24 mouse cellular contexts compared by ENCODE assay signal in the genomic region with DNA sequence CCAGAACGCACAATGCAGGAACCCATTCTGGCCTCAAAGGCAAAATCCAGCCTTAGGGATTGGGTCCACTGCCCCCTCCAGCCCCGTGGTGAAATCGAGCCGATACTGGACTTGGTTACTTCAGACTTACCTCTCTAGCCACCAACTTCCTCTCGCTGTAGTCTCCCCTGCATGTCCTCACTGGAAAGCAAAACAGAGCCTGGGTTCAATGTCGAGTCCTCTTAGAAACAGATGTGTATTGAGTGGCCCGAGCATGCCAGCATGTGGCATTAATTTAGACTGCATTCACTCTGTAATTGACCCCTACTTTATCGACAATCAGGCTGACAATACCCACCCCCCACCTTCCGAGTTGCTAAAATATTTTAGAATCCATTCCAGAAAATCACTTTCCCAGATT. TPM values are rescaled to one million over a fixed set of nuclear protein-coding genes. Genes with fewer than 3 reads are reported as not detected.
DNase-seq lines count a peak whose midpoint lies in the region; ATAC-seq lines count a peak whose summit lies in the region.
"Had no signal": no experiment of that assay in that cellular context is flagged by ENCODE, and none has a peak within 500 bp of the region (broad histone marks: within the 10 kb centered on the region; RNA-seq: fewer than 3 reads in every experiment).

No protein-coding gene starts in this region.

- H3K36me3 ChIP-seq in embryonic facial prominence, embryonic 10.5 days (replicated peaks): no peaks in the 10 kb centered on the region
- H3K36me3 ChIP-seq: forebrain, embryonic 12.5 days; G1E; heart, embryonic 12.5 days; hindbrain, embryonic 12.5 days; kidney, embryonic 15.5 days; neural tube, embryonic 15.5 days had no signal

- H3K4me1 ChIP-seq in embryonic facial prominence, embryonic 10.5 days: peaks cover 59% of the 10 kb centered on the region
- H3K4me1 ChIP-seq: forebrain, embryonic 12.5 days; heart, embryonic 12.5 days; kidney, embryonic 15.5 days; neural tube, embryonic 15.5 days had no signal

- peak overlapping the region; percentile 84 for H3K27ac ChIP-seq in embryonic facial prominence, embryonic 10.5 days (replicated peaks)
- H3K27ac ChIP-seq: forebrain, embryonic 12.5 days; hindbrain, embryonic 12.5 days; kidney, embryonic 15.5 days; macrophage; neural tube, embryonic 15.5 days had no signal

- no peak overlapping the region for H3K4me3 ChIP-seq in embryonic facial prominence, embryonic 10.5 days
- H3K4me3 ChIP-seq: forebrain, embryonic 12.5 days; heart, embryonic 12.5 days; hindbrain, embryonic 12.5 days; kidney, embryonic 15.5 days; neural tube, embryonic 15.5 days had no signal

- ATAC-seq in granulocyte monocyte progenitor cell, adult 5-6 weeks (replicated peaks; ENCODE audit: poor library complexity, severe bottlenecking): 0 out of 2 replicates have a peak, but pooled peaks have one; percentile 18
- ATAC-seq in megakaryocyte progenitor cell, adult 5-6 weeks (replicated peaks; ENCODE audit: poor library complexity): peak; percentile 42

- H3K9me3 ChIP-seq in embryonic facial prominence, embryonic 10.5 days: no peaks in the 10 kb centered on the region
- H3K9me3 ChIP-seq: forebrain, embryonic 12.5 days; G1E; heart, embryonic 12.5 days; hindbrain, embryonic 12.5 days; kidney, embryonic 15.5 days; neural tube, embryonic 15.5 days had no signal

- no peaks in the 10 kb centered on the region for H3K27me3 ChIP-seq in embryonic facial prominence, embryonic 10.5 days (replicated peaks; ENCODE audit: low read depth, poor library complexity, severe bottlenecking)
- H3K27me3 ChIP-seq: CH12.LX; forebrain, embryonic 12.5 days; heart, embryonic 12.5 days; neural tube, embryonic 15.5 days had no signal

- 25% methylated on average over 9 of the region's 9 CpGs for WGBS in embryonic facial prominence, embryonic 10.5 days

- DNase-seq in embryo, embryonic 10.5 days (ENCODE audit: low spot score): peak; percentile 71
- peak; percentile 80 for DNase-seq in embryonic facial prominence, embryonic 10.5 days (ENCODE audit: low spot score)
- no peak for DNase-seq in left cerebral cortex, adult 8-10 months (ENCODE audit: low spot score in 2 of 2)
- no peak for DNase-seq in Muller cell, postnatal 12 days (ENCODE audit: inconsistent ontology term)
- DNase-seq in thymus, postnatal 25 days: no peak
- DNase-seq: adrenal gland, postnatal 14 days; B cell, adult 2 months; cerebellum, adult 8-10 months; cerebellum, postnatal 36 days; heart, postnatal 14 days; kidney, adult 11 months; kidney, postnatal 36 days; layer of hippocampus, postnatal 36 days; right cerebral cortex, adult 18-20 months had no signal

RNA-seq across cellular contexts. Expression of a gene that starts 19.8 kb away (rescaled TPM):
- polyA plus RNA-seq in embryonic facial prominence, embryonic 10.5 days (2016; fragmentation: Nextera tagmentation; extraction: Ambion mirVana): 24.6 and 26.6 TPM in 2 replicates
- total RNA-seq in granulocyte monocyte progenitor cell, adult 5-6 weeks (2014; fragmentation: Nextera tagmentation): 10.5 and 11.9 TPM in 2 replicates
- 12.5 and 17.6 TPM in 2 replicates for total RNA-seq in granulocyte monocyte progenitor cell, adult 5-6 weeks (2017)
- 12.5 and 16.3 TPM in 2 replicates for total RNA-seq in megakaryocyte progenitor cell, adult 5-6 weeks (2015)
- total RNA-seq in megakaryocyte progenitor cell, adult 5-6 weeks (2017): 13.2 and 15.0 TPM in 2 replicates
- 10 to 100 TPM; 32.4 to 35.5 (median 34.3) TPM for total RNA-seq in left cerebral cortex, adult 8-10 months (2022)

Comparison
In these comparisons a context has a peak if more than half of its experiments do, and no peak if none do; other contexts are left out.
1. DNase-seq: peak in embryo, embryonic 10.5 days (single experiment) and embryonic facial prominence, embryonic 10.5 days (single experiment); none in left cerebral cortex, adult 8-10 months (0 of 2), Muller cell, postnatal 12 days (single experiment) and thymus, postnatal 25 days (single experiment).